Mouse (Mus musculus): Measurements from ENCODE around the gene Npc1l1. TPM values are rescaled to one million over a fixed set of nuclear protein-coding genes. Genes with fewer than 3 reads are reported as not detected.

The Npc1l1 gene
- polyA plus RNA-seq, 1 experiment from 2014 or later, result 0.03 TPM

- H3K27me3 ChIP-seq (ENCODE audit: low read depth, poor library complexity, severe bottlenecking), result no peaks in the 10 kb centered on the region
- DNase-seq (ENCODE audit: low spot score), result no peak
- H3K9me3 ChIP-seq (replicated peaks), result no peaks in the 10 kb centered on the region
- peaks cover 3% of the 10 kb centered on the region; the same call in 1 of the 2 replicates for H3K36me3 ChIP-seq
- WGBS, result 89% methylated on average over 5 of the region's 5 CpGs
- H3K27ac ChIP-seq, result no peak overlapping the region
- no peak overlapping the region for H3K4me3 ChIP-seq
- no peaks in the 10 kb centered on the region for H3K4me1 ChIP-seq
Observed at GRCm38 (mm10) chr11:6252248-6252647, 22.3 kb upstream of the Npc1l1 start.

- no peaks in the 10 kb centered on the region for H3K36me3 ChIP-seq
- no peak overlapping the region for H3K4me3 ChIP-seq
- DNase-seq (ENCODE audit: low spot score), result no peak
- no peak overlapping the region for H3K27ac ChIP-seq
- no peaks in the 10 kb centered on the region for H3K9me3 ChIP-seq (replicated peaks)
- no peaks in the 10 kb centered on the region for H3K4me1 ChIP-seq
- WGBS, result 60% methylated on average over 18 of the region's 19 CpGs
- H3K27me3 ChIP-seq (ENCODE audit: low read depth, poor library complexity, severe bottlenecking), result no peaks in the 10 kb centered on the region
Observed at GRCm38 (mm10) chr11:6244707-6245106, 14.8 kb upstream of the Npc1l1 start.

- Histone ChIP-seq H3K27me3 (ENCODE audit: low read depth, poor library complexity, severe bottlenecking) (no peaks in the 10 kb centered on the region), H3K9me3 (replicated peaks) (0 out of 2 replicates have a peak, but pooled peaks cover 5% of the 10 kb centered on the region), H3K4me1 (no peaks in the 10 kb centered on the region), H3K4me3 (no peak overlapping the region), H3K36me3 (no peaks in the 10 kb centered on the region), H3K27ac (no peak overlapping the region)
- DNase-seq (ENCODE audit: low spot score), result no peak
- WGBS, result 88% methylated on average over 4 of the region's 4 CpGs
Observed at GRCm38 (mm10) chr11:6233025-6233424, 3.1 kb upstream of the Npc1l1 start.

- Histone ChIP-seq H3K27me3 (ENCODE audit: low read depth, poor library complexity, severe bottlenecking) (no peaks in the 10 kb centered on the region), H3K9me3 (replicated peaks) (no peaks in the 10 kb centered on the region), H3K4me3 (no peak overlapping the region), H3K36me3 (no peaks in the 10 kb centered on the region), H3K4me1 (no peaks in the 10 kb centered on the region; the same call in 1 of the 2 replicates), H3K27ac (no peak overlapping the region)
- 81% methylated on average over 14 of the region's 14 CpGs for WGBS
- no peak for DNase-seq (ENCODE audit: low spot score)
Observed at GRCm38 (mm10) chr11:6224541-6225229, 5.3 kb downstream of the Npc1l1 start.

- no peaks in the 10 kb centered on the region; the same call in 1 of the 2 replicates for H3K4me1 ChIP-seq
- no peaks in the 10 kb centered on the region for H3K9me3 ChIP-seq (replicated peaks)
- WGBS, result 92% methylated on average over 10 of the region's 10 CpGs
- H3K27me3 ChIP-seq (ENCODE audit: low read depth, poor library complexity, severe bottlenecking), result no peaks in the 10 kb centered on the region
- H3K27ac ChIP-seq, result no peak overlapping the region
- no peaks in the 10 kb centered on the region for H3K36me3 ChIP-seq
- no peak overlapping the region for H3K4me3 ChIP-seq
- no peak for DNase-seq (ENCODE audit: low spot score)
Observed at GRCm38 (mm10) chr11:6222187-6222586, 7.8 kb downstream of the Npc1l1 start.

- H3K36me3 ChIP-seq, result no peaks in the 10 kb centered on the region
- no peaks in the 10 kb centered on the region for H3K9me3 ChIP-seq (replicated peaks)
- 91% methylated on average over 6 of the region's 6 CpGs for WGBS
Observed at GRCm38 (mm10) chr11:6219967-6220366, 10.0 kb downstream of the Npc1l1 start.

GRCm38 (mm10) chr11:6218189-6218896 is 11.6 kb downstream of the Npc1l1 start:
- Histone ChIP-seq H3K36me3 (no peaks in the 10 kb centered on the region), H3K27ac (no peak overlapping the region), H3K9me3 (replicated peaks) (no peaks in the 10 kb centered on the region), H3K27me3 (ENCODE audit: low read depth, poor library complexity, severe bottlenecking) (no peaks in the 10 kb centered on the region), H3K4me1 (no peaks in the 10 kb centered on the region; the same call in 1 of the 2 replicates), H3K4me3 (no peak overlapping the region)
- DNase-seq (ENCODE audit: low spot score), result no peak
- 80% methylated on average over 11 of the region's 11 CpGs for WGBS

More at GRCm38 (mm10) chr11:6219967-6220366, 10.0 kb downstream of the Npc1l1 start:
- H3K27ac ChIP-seq, result no peak overlapping the region
- no peak for DNase-seq (ENCODE audit: low spot score)
- no peaks in the 10 kb centered on the region; the same call in 1 of the 2 replicates for H3K4me1 ChIP-seq
- no peak overlapping the region for H3K4me3 ChIP-seq
- no peaks in the 10 kb centered on the region for H3K27me3 ChIP-seq (ENCODE audit: low read depth, poor library complexity, severe bottlenecking)

GRCm38 (mm10) chr11:6216834-6217233 is 13.1 kb downstream of the Npc1l1 start:
- WGBS, result 71% methylated on average over 3 of the region's 3 CpGs
- H3K27ac ChIP-seq, result no peak overlapping the region
- no peak overlapping the region for H3K4me3 ChIP-seq
- DNase-seq (ENCODE audit: low spot score), result no peak
- no peaks in the 10 kb centered on the region for H3K27me3 ChIP-seq (ENCODE audit: low read depth, poor library complexity, severe bottlenecking)
- no peaks in the 10 kb centered on the region for H3K4me1 ChIP-seq
- H3K9me3 ChIP-seq (replicated peaks), result no peaks in the 10 kb centered on the region
- no peaks in the 10 kb centered on the region for H3K36me3 ChIP-seq

GRCm38 (mm10) chr11:6208158-6208557 is 21.8 kb downstream of the Npc1l1 start:
- H3K4me1 ChIP-seq, result no peaks in the 10 kb centered on the region
- no peak for DNase-seq (ENCODE audit: low spot score)
- H3K36me3 ChIP-seq, result no peaks in the 10 kb centered on the region
- H3K9me3 ChIP-seq (replicated peaks), result no peaks in the 10 kb centered on the region; the same call in 1 of the 2 replicates
- H3K4me3 ChIP-seq, result no peak overlapping the region
- WGBS, result 87% methylated on average over 1 of the region's 1 CpGs
- no peak overlapping the region for H3K27ac ChIP-seq
- no peaks in the 10 kb centered on the region for H3K27me3 ChIP-seq (ENCODE audit: low read depth, poor library complexity, severe bottlenecking)

- no peak for DNase-seq (ENCODE audit: low spot score)
- Histone ChIP-seq H3K27ac (no peak overlapping the region), H3K9me3 (replicated peaks) (no peaks in the 10 kb centered on the region; the same call in 1 of the 2 replicates), H3K4me1 (no peaks in the 10 kb centered on the region), H3K27me3 (ENCODE audit: low read depth, poor library complexity, severe bottlenecking) (no peaks in the 10 kb centered on the region), H3K36me3 (no peaks in the 10 kb centered on the region), H3K4me3 (no peak overlapping the region)
- 87% methylated on average over 2 of the region's 2 CpGs for WGBS
Observed at GRCm38 (mm10) chr11:6207090-6207489, 22.9 kb downstream of the Npc1l1 start.

- Histone ChIP-seq H3K27me3 (ENCODE audit: low read depth, poor library complexity, severe bottlenecking) (no peaks in the 10 kb centered on the region), H3K4me3 (peak overlapping the region; percentile 97), H3K27ac (peak overlapping the region; percentile 97), H3K9me3 (replicated peaks) (no peaks in the 10 kb centered on the region), H3K4me1 (peaks cover 22% of the 10 kb centered on the region), H3K36me3 (peaks cover 12% of the 10 kb centered on the region; the same call in 1 of the 2 replicates)
- DNase-seq (ENCODE audit: low spot score), result no peak
- WGBS, result 25% methylated on average over 9 of the region's 9 CpGs
Observed at GRCm38 (mm10) chr11:6200570-6200969, 29.4 kb downstream of the Npc1l1 start.

- peaks cover 14% of the 10 kb centered on the region; the same call in 1 of the 2 replicates for H3K36me3 ChIP-seq
- peak; percentile 95 for DNase-seq (ENCODE audit: low spot score)
- peak within 1 kb of the TSS; percentile 97 for H3K4me3 ChIP-seq
- H3K27ac ChIP-seq, result peak within 1 kb of the TSS; percentile 97
- H3K27me3 ChIP-seq (ENCODE audit: low read depth, poor library complexity, severe bottlenecking), result no peaks in the 10 kb centered on the region
- peaks cover 22% of the 10 kb centered on the region for H3K4me1 ChIP-seq
- H3K9me3 ChIP-seq (replicated peaks), result no peaks in the 10 kb centered on the region
- under 1% methylated on average over 39 of the region's 39 CpGs for WGBS
Observed at GRCm38 (mm10) chr11:6200087-6200569, 29.8 kb downstream of the Npc1l1 start, which contains the start of gene Nudcd3. Gene Nudcd3 (minus strand): TSS chr11:6200415.

Measured in limb, embryonic 10.5 days (tissue).